Mouse (Mus musculus): ENCODE results near the gene Zfp719.

DNA sequence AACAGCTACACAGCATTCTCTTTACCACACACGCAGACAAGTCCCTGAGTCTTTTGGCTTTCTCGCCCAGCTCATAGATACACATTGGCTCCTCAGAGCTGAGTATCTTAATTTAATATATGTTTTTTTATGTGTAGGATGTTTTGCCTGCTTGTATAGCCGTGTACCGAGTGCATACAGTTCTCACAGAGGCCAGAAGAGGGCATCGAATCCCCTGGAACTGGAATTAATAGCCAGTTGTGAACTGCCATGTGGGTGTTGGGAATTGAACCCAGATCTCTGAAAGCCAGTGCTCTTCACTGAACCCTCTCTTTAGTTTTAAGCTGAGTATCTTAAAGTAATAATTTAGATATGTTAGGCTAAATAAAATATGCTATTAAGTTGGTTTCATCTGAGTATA is 5.4 kb downstream of the Zfp719 start:
- TF ChIP-seq POLR2A (IDR thresholded peaks at IDR 0.05; ENCODE audit: low read depth, low read length) (no peak), TCF12 (IDR thresholded peaks at IDR 0.05; ENCODE audit: low read depth, low read length) (no peak), HCFC1 (IDR thresholded peaks at IDR 0.05; ENCODE audit: low read depth, low read length) (no peak), MXI1 (IDR thresholded peaks at IDR 0.05; ENCODE audit: low read depth, low read length) (no peak), POLR2AphosphoS2 (IDR thresholded peaks at IDR 0.05; ENCODE audit: low read depth, low read length) (no peak), GABPA (IDR thresholded peaks at IDR 0.05; ENCODE audit: insufficient replicate concordance, low read depth, low read length) (no peak), BHLHE40 (IDR thresholded peaks at IDR 0.05; ENCODE audit: low read depth, low read length) (no peak), NRF1 (IDR thresholded peaks at IDR 0.05; ENCODE audit: low read depth, low read length) (no peak), CTCF (conservative IDR thresholded peaks at IDR 0.05 in 1 of 2, IDR thresholded peaks at IDR 0.05 in 1 of 2; ENCODE audit: low read depth in 2 of 2, low read length in 2 of 2) (peak in 1 of 2 experiments; percentile 37; a peak in 2 of 4 replicates)

All from CH12.LX (cell line).